Mouse (Mus musculus) limb, embryonic 15.5 days (tissue): ENCODE measurements around the gene Bub1b. TPM values are rescaled to one million over a fixed set of nuclear protein-coding genes. Genes with fewer than 3 reads are reported as not detected.

Experiments
- ATAC-seq: fragments of 200-750 bp; cut with Nextera tagmentation; 2 replicates; pipeline ENCODE4 v1.8.0; 2017; ENCODE audit warnings: low read depth, moderate TSS enrichment; ENCODE audit not compliant: insufficient number of reproducible peaks, low FRiP score, low TSS enrichment
- H3K27ac ChIP-seq: fragments of 300-500 bp; sonication (generic); 2 replicates; pipeline ENCODE4 v1.5.1; 2015; ENCODE audit warnings: moderate library complexity, mild to moderate bottlenecking, inconsistent platforms
- H3K27me3 ChIP-seq: fragments of 300-500 bp; sonication (generic); 2 replicates; pipeline ENCODE4 v1.6.1; 2015; ENCODE audit warnings: inconsistent platforms
- H3K36me3 ChIP-seq: fragments of 300-500 bp; sonication (generic); 2 replicates; pipeline ENCODE4 v1.6.1; 2015; ENCODE audit warnings: inconsistent platforms
- H3K4me1 ChIP-seq: fragments of 300-500 bp; sonication (generic); 2 replicates; pipeline ENCODE4 v1.6.1; 2015; ENCODE audit warnings: inconsistent platforms
- H3K4me2 ChIP-seq: fragments of 300-500 bp; sonication (generic); 2 replicates; pipeline ENCODE4 v1.6.1; 2015; ENCODE audit warnings: mild to moderate bottlenecking, inconsistent platforms
- H3K4me3 ChIP-seq: fragments of 300-500 bp; sonication (generic); 2 replicates; pipeline ENCODE4 v1.5.1; 2015; ENCODE audit warnings: mild to moderate bottlenecking, inconsistent platforms
- H3K9ac ChIP-seq: fragments of 300-500 bp; sonication (generic); 2 replicates; pipeline ENCODE4 v1.6.1; 2015; ENCODE audit warnings: inconsistent platforms
- H3K9me3 ChIP-seq: fragments of 300-500 bp; sonication (generic); 2 replicates; pipeline ENCODE4 v1.6.1; 2016; ENCODE audit warnings: inconsistent platforms
- WGBS: fragments of 180-500 bp; shearing (Covaris S2); methylation state at CpG from one replicate; pipeline ENCODE4 v1.1.7; 2015; 5-methylcytosine and 5-hydroxymethylcytosine counted together
- polyA plus RNA-seq: library from polyadenylated mRNA; unstranded; fragments of >200 nt; fragmentation: Nextera tagmentation; extraction: Ambion mirVana; gene quantifications from 2 replicates; pipeline ENCODE4 v1.2.1, GENCODE M21; 2015

Gene Bub1b
- polyA plus RNA-seq, 1 experiment from 2014 or later, result 64.2 TPM

- Histone ChIP-seq H3K4me3 (no peak overlapping the region), H3K36me3 (no peaks in the 10 kb centered on the region), H3K27ac (no peak overlapping the region), H3K9me3 (no peaks in the 10 kb centered on the region), H3K4me2 (no peak overlapping the region), H3K27me3 (peaks cover 3% of the 10 kb centered on the region; the same call in 1 of the 2 replicates), H3K9ac (no peak overlapping the region), H3K4me1 (peaks cover 33% of the 10 kb centered on the region)
- no peak for ATAC-seq
- WGBS, result 17% methylated on average over 4 of the region's 4 CpGs
Observed at GRCm38 (mm10) chr2:118658457-118658856, 60.4 kb downstream of the Bub1b start.

- 50% methylated on average over 1 of the region's 1 CpGs for WGBS
- 0 out of 2 replicates have a peak, but pooled peaks have one; percentile 16 for ATAC-seq
- Histone ChIP-seq H3K9me3 (no peaks in the 10 kb centered on the region), H3K4me2 (no peak overlapping the region), H3K27me3 (peaks cover 4% of the 10 kb centered on the region; the same call in 1 of the 2 replicates), H3K9ac (no peak overlapping the region), H3K4me1 (peaks cover 39% of the 10 kb centered on the region), H3K27ac (peak overlapping the region; percentile 69), H3K4me3 (no peak overlapping the region), H3K36me3 (no peaks in the 10 kb centered on the region)
Observed at GRCm38 (mm10) chr2:118659077-118659476, 61.1 kb downstream of the Bub1b start.

- H3K4me2 ChIP-seq, result peak overlapping the region; percentile 53; the same call in 1 of the 2 replicates
- 81% methylated on average over 12 of the region's 12 CpGs for WGBS
- H3K27ac ChIP-seq, result no peak overlapping the region
- ATAC-seq, result no peak
- no peak overlapping the region for H3K9ac ChIP-seq
- H3K4me3 ChIP-seq, result peak overlapping the region; percentile 39
- H3K36me3 ChIP-seq, result no peaks in the 10 kb centered on the region
- H3K4me1 ChIP-seq, result peaks cover 40% of the 10 kb centered on the region
- no peaks in the 10 kb centered on the region for H3K9me3 ChIP-seq
- H3K27me3 ChIP-seq, result peaks cover 8% of the 10 kb centered on the region; the same call in 1 of the 2 replicates
Observed at GRCm38 (mm10) chr2:118659493-118659892, 61.5 kb downstream of the Bub1b start.

GRCm38 (mm10) chr2:118659998-118660452 lies 62.0 kb downstream of the Bub1b start:
- Histone ChIP-seq H3K27me3 (peaks cover 8% of the 10 kb centered on the region; the same call in 1 of the 2 replicates), H3K9ac (peak overlapping the region; percentile 11; the same call in 1 of the 2 replicates), H3K27ac (no peak overlapping the region), H3K4me3 (peak overlapping the region; percentile 39), H3K4me2 (peak overlapping the region; percentile 53), H3K4me1 (peaks cover 42% of the 10 kb centered on the region), H3K36me3 (no peaks in the 10 kb centered on the region), H3K9me3 (no peaks in the 10 kb centered on the region)
- 4% methylated on average over 4 of the region's 4 CpGs for WGBS
- ATAC-seq, result no peak

- Histone ChIP-seq H3K27ac (no peak overlapping the region), H3K9ac (no peak overlapping the region), H3K4me3 (no peak overlapping the region), H3K9me3 (no peaks in the 10 kb centered on the region), H3K36me3 (no peaks in the 10 kb centered on the region), H3K27me3 (peaks cover 8% of the 10 kb centered on the region; the same call in 1 of the 2 replicates), H3K4me1 (peaks cover 35% of the 10 kb centered on the region), H3K4me2 (no peak overlapping the region)
- WGBS, result 73% methylated on average over 9 of the region's 9 CpGs
- ATAC-seq, result no peak
Observed at GRCm38 (mm10) chr2:118661891-118662290, 63.9 kb downstream of the Bub1b start.

GRCm38 (mm10) chr2:118662902-118663803 lies 65.1 kb downstream of the Bub1b start, which contains the start of gene Pak6:
Pak6 (plus strand) TSS chr2:118663303.
- WGBS, result 2% methylated on average over 37 of the region's 37 CpGs
- Histone ChIP-seq H3K4me3 (peak within 1 kb of the TSS; percentile 41), H3K9me3 (no peaks in the 10 kb centered on the region), H3K36me3 (no peaks in the 10 kb centered on the region), H3K4me2 (peak within 1 kb of the TSS; percentile 87), H3K27ac (peak within 1 kb of the TSS; percentile 40), H3K27me3 (peaks cover 8% of the 10 kb centered on the region; the same call in 1 of the 2 replicates), H3K9ac (peak within 1 kb of the TSS; percentile 48), H3K4me1 (peaks cover 33% of the 10 kb centered on the region)
- ATAC-seq, result no peak

GRCm38 (mm10) chr2:118663804-118664766 lies 66.1 kb downstream of the Bub1b start:
- Histone ChIP-seq H3K9me3 (no peaks in the 10 kb centered on the region), H3K4me1 (peaks cover 33% of the 10 kb centered on the region), H3K27ac (peak overlapping the region; percentile 28; the same call in 1 of the 2 replicates), H3K36me3 (no peaks in the 10 kb centered on the region), H3K4me3 (peak overlapping the region; percentile 41), H3K4me2 (peak overlapping the region; percentile 87), H3K27me3 (peaks cover 8% of the 10 kb centered on the region; the same call in 1 of the 2 replicates), H3K9ac (no peak overlapping the region)
- WGBS, result 43% methylated on average over 19 of the region's 19 CpGs
- ATAC-seq, result no peak; the same call in 1 of the 2 replicates

GRCm38 (mm10) chr2:118664975-118665516 lies 67.0 kb downstream of the Bub1b start:
- Histone ChIP-seq H3K27me3 (peaks cover 8% of the 10 kb centered on the region; the same call in 1 of the 2 replicates), H3K9me3 (no peaks in the 10 kb centered on the region), H3K36me3 (no peaks in the 10 kb centered on the region), H3K4me2 (no peak overlapping the region), H3K4me3 (no peak overlapping the region), H3K9ac (no peak overlapping the region), H3K4me1 (peaks cover 35% of the 10 kb centered on the region), H3K27ac (no peak overlapping the region)
- 63% methylated on average over 3 of the region's 3 CpGs for WGBS
- no peak for ATAC-seq

- 79% methylated on average over 4 of the region's 4 CpGs for WGBS
Observed at GRCm38 (mm10) chr2:118665616-118666015, 67.6 kb downstream of the Bub1b start.

GRCm38 (mm10) chr2:118667181-118667580 lies 69.2 kb downstream of the Bub1b start:
- Histone ChIP-seq H3K4me2 (no peak overlapping the region), H3K9me3 (no peaks in the 10 kb centered on the region), H3K27ac (no peak overlapping the region), H3K36me3 (no peaks in the 10 kb centered on the region), H3K4me1 (peaks cover 35% of the 10 kb centered on the region), H3K4me3 (no peak overlapping the region), H3K27me3 (peaks cover 8% of the 10 kb centered on the region; the same call in 1 of the 2 replicates), H3K9ac (no peak overlapping the region)
- WGBS, result 80% methylated on average over 5 of the region's 5 CpGs
- ATAC-seq, result no peak

More at GRCm38 (mm10) chr2:118665616-118666015, 67.6 kb downstream of the Bub1b start:
- Histone ChIP-seq H3K27me3 (peaks cover 8% of the 10 kb centered on the region; the same call in 1 of the 2 replicates), H3K9me3 (no peaks in the 10 kb centered on the region), H3K27ac (no peak overlapping the region), H3K36me3 (no peaks in the 10 kb centered on the region), H3K9ac (no peak overlapping the region), H3K4me1 (peaks cover 35% of the 10 kb centered on the region), H3K4me3 (no peak overlapping the region), H3K4me2 (no peak overlapping the region)
- no peak for ATAC-seq

- H3K27me3 ChIP-seq, result peaks cover 22% of the 10 kb centered on the region
Observed at GRCm38 (mm10) chr2:118669245-118669644, 71.2 kb downstream of the Bub1b start.

More at GRCm38 (mm10) chr2:118669245-118669644, 71.2 kb downstream of the Bub1b start:
- Histone ChIP-seq H3K4me3 (no peak overlapping the region), H3K9me3 (no peaks in the 10 kb centered on the region), H3K9ac (no peak overlapping the region), H3K4me2 (no peak overlapping the region), H3K4me1 (peaks cover 17% of the 10 kb centered on the region), H3K27ac (0 out of 2 replicates have a peak overlapping the region, but pooled peaks have one; percentile 2), H3K36me3 (no peaks in the 10 kb centered on the region)
- WGBS, result 37% methylated on average over 6 of the region's 6 CpGs
- ATAC-seq, result no peak
